Mouse (Mus musculus) heart, adult 2 months (tissue): Measurements from ENCODE around the gene Ankrd61. TPM values are rescaled to one million over a fixed set of nuclear protein-coding genes. Genes with fewer than 3 reads are reported as not detected.
A peak's percentile ranks its signal among the peaks of the same experiment; 100 is the strongest.

Source experiments
- DNase-seq, 2 experiments: peaks; one replicate each; pipeline ENCODE4 v3.0.0; 2021
- H3K27ac ChIP-seq: fragments of 200-600 bp; 2 replicates; pipeline ENCODE4 v1.8.1; 2022
- H3K27me3 ChIP-seq: fragments of 200-500 bp; 2 replicates; pipeline ENCODE4 v1.6.1; 2012; ENCODE audit warnings: mild to moderate bottlenecking, low read length, inconsistent platforms, mixed read lengths; ENCODE audit not compliant: control insufficient read depth, insufficient read depth
- H3K36me3 ChIP-seq: fragments of 200-500 bp; 2 replicates; pipeline ENCODE4 v1.6.1; 2012; ENCODE audit warnings: low read length, inconsistent platforms; ENCODE audit not compliant: control insufficient read depth, insufficient read depth
- H3K4me1 ChIP-seq: fragments of 200-500 bp; 2 replicates; pipeline ENCODE4 v1.6.1; 2011; ENCODE audit warnings: low read length; ENCODE audit not compliant: control insufficient read depth, insufficient read depth
- H3K4me3 ChIP-seq: fragments of 200-600 bp; 2 replicates; pipeline ENCODE4 v1.8.1; 2022
- H3K79me2 ChIP-seq: fragments of 200-500 bp; replicated peaks from 2 replicates; pipeline ENCODE4 v1.6.1; 2012; ENCODE audit warnings: mild to moderate bottlenecking, inconsistent platforms, low read length, moderate library complexity, mixed read lengths; ENCODE audit not compliant: control insufficient read depth, insufficient read depth
- H3K9ac ChIP-seq: fragments of 200-500 bp; 2 replicates; pipeline ENCODE4 v1.6.1; 2012; ENCODE audit warnings: low read depth, mild to moderate bottlenecking, control low read depth, inconsistent platforms, low read length, mixed read lengths
- CTCF ChIP-seq: fragments of 200-600 bp; IDR thresholded peaks from 2 replicates; pipeline ENCODE4 v1.8.1; 2022; ENCODE audit warnings: antibody characterized with exemption, mild to moderate bottlenecking, moderate library complexity
- EP300 ChIP-seq: fragments of 200-500 bp; IDR thresholded peaks from 2 replicates; pipeline ENCODE4 v1.6.1; 2011; ENCODE audit warnings: low read depth, low read length, control low read depth; ENCODE audit not compliant: insufficient read depth
- POLR2A ChIP-seq: fragments of 200-500 bp; IDR thresholded peaks from 2 replicates; pipeline ENCODE4 v1.6.1; 2011; ENCODE audit warnings: mild to moderate bottlenecking, low read depth, low read length, control low read depth; ENCODE audit not compliant: insufficient read depth
- WGBS: fragments of 180-500 bp; shearing (Covaris S2); methylation state at CpG from one replicate; pipeline ENCODE4 v1.1.7; 2018; 5-methylcytosine and 5-hydroxymethylcytosine counted together
- intact Hi-C: fragments of 180-260 bp; cut with DNase I; formaldehyde crosslinking; loops from one replicate; pipeline ENCODE4 v1.15.1; 2025
- long read RNA-seq: library from polyadenylated mRNA; stranded (forward); transcript quantifications from one replicate; pipeline ENCODE4 v2.0.0, GENCODE M21; 2021
- polyA plus RNA-seq: library from polyadenylated mRNA; depleted of rRNA; stranded (reverse); fragments of >200 nt; gene quantifications from 2 replicates; pipeline ENCODE4 v1.2.3, GENCODE M21; 2012; rRNA removed
- total RNA-seq, 2 experiments: library from RNA; stranded (reverse); gene quantifications; 2 replicates each; pipeline ENCODE4 v1.2.3; 2021

Gene Ankrd61
- total RNA-seq (not detected), polyA plus RNA-seq (0.10 and 0.23 TPM in 2 replicates)
- long read RNA-seq: 0 reads

DNA sequence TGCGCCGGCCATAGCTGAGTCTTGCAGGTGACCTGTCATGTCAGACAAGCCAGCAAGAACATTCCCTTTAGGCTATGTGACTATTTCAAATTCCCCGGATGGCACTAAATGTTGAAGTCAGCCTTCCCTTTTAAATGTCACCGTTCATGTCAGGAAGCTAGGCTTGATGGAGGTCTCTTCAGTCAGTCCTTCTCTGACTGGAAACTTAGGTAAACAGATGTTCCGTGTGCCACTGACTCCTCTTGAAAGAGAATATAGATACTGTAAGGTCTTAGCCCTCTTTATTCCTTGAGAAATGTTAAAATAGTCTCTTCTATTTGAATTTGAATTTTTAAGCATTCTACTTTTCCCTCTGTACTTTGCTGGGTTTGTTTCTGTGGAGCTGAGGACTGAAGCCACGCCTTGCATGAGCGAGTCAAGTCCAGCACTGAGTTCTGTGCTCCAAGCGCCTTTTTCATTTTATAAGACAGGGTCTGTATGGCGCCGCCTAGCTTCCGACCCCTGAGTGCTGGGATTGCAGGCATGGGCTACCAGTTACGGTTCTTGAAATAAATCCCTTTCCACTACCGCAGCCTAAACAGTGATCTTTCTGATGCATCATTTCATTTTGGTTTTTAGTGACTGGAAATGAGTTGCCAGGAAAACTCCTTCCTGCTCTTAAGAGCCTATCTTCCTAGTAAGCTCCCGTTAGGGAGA lies at the start of gene Ankrd61:
Gene Ankrd61, minus strand, starts transcription at position 51 of the 696 bp plus-strand sequence.
- no peak for DNase-seq
- Histone ChIP-seq H3K36me3 (peaks cover 6% of the 10 kb centered on the region; the same call in 1 of the 2 replicates), H3K9ac (no peak within 1 kb of the TSS), H3K27me3 (no peaks in the 10 kb centered on the region), H3K79me2 (no peaks in the 10 kb centered on the region), H3K4me1 (peaks cover 1% of the 10 kb centered on the region), H3K4me3 (no peak within 1 kb of the TSS), H3K27ac (no peak within 1 kb of the TSS)
- TF ChIP-seq EP300: no peak
- TF ChIP-seq CTCF: 0 out of 2 replicates have a peak, but pooled peaks have one; percentile 1
- 89% methylated on average over 14 of the region's 14 CpGs for WGBS
- intact Hi-C loops: no loop called here

DNA sequence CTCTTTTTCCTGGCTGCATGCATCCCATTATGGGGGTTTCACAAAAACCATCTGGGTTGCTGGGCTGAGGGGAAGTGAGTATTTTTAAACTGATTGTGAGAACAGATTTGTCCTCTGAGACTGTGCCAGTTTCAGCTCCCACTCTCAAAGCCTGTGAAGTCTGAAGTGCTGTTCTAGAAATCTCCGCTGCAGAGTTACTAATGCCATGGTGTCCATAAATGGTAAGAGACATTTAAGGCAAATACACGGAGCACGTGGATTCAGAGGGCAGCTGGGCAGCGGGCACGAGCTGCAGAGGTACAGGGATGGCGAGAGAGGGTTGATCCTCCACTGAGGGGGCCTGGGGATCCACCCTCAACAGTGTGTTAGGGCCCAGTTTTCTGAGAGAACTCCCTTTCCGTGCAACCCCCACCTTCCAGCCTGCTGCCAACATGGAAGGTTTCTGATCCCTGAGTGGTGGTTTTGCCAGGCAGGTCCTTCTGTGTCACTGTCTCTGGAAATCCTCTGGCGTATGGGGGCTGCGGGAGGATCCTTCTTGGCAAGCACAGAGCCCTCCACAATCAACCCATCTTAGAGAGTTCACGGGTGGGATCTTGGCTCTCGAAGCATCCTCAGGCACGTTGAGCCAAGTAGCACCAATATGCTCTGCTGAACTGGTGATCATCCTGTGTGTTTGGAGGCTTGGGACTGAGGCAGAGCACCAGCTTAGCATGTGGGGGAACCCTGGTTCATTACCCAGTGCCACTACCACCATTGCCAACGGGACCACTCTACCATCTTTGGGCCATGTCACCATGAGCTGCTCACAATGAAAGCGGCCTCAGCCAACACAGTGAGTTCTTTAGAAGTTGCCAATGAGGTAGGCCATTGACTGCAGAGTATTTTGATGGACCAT lies 46.0 kb upstream of the Ankrd61 start:
- WGBS: 73% methylated on average over 14 of the region's 14 CpGs
- no peak overlapping the region for H3K9ac ChIP-seq
- H3K36me3 ChIP-seq: no peaks in the 10 kb centered on the region
- TF ChIP-seq EP300: no peak
- TF ChIP-seq POLR2A: no peak
- no peak for TF ChIP-seq CTCF
- no peaks in the 10 kb centered on the region for H3K4me1 ChIP-seq
- intact Hi-C loops: no loop called here
- H3K79me2 ChIP-seq: no peaks in the 10 kb centered on the region
- H3K4me3 ChIP-seq: no peak overlapping the region
- no peaks in the 10 kb centered on the region for H3K27me3 ChIP-seq
- no peak overlapping the region for H3K27ac ChIP-seq
- no peak for DNase-seq

DNA sequence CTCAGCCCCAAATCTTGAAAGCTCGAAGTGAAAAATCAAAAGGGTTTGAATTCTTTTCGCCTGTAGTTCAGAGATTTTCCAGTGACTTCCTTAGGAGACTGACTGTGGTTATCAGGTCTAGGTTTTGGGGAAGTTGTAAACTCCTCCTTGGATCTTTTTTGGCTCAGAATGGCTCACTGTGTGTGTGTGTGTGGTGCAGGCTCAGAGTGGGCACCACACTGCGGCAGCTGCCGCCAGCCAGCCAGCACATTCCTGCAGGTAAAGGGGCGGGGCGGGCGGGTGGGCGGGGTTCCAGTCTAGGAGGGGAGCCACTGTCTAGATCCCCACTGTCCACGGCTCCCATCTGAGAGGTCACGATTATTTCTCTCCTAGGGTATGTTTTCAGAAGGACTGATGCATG lies 44.1 kb upstream of the Ankrd61 start:
- H3K27me3 ChIP-seq: no peaks in the 10 kb centered on the region
- H3K27ac ChIP-seq: no peak overlapping the region
- 23% methylated on average over 10 of the region's 10 CpGs for WGBS
- TF ChIP-seq POLR2A (no peak), CTCF (no peak), EP300 (no peak)
- H3K79me2 ChIP-seq: no peaks in the 10 kb centered on the region
- intact Hi-C loops: no loop called here
- no peak overlapping the region for H3K4me3 ChIP-seq
- no peaks in the 10 kb centered on the region for H3K36me3 ChIP-seq
- H3K9ac ChIP-seq: no peak overlapping the region
- H3K4me1 ChIP-seq: no peaks in the 10 kb centered on the region
- no peak for DNase-seq

DNA sequence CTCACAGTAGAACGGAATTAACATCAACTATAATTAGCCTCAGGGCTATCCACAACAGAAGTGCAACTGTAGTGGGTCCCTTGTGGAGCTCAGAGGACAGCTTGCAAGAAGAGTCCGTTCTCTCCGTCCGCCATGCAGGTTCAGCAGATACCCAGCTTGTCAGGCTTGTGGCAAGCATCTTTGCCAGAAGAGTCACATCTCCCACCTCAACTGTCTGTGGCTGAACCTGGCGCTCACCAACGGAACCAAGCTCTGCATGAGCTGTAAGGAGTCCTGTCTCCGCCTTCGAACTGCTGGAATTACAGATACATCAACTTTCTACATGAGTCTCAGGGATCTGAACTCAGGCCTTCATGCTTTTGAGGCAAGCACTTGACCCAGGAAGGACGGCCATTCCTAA lies 38.7 kb upstream of the Ankrd61 start:
- DNase-seq: no peak
- intact Hi-C loops: no loop called here
- Histone ChIP-seq H3K36me3 (no peaks in the 10 kb centered on the region), H3K27ac (no peak overlapping the region), H3K9ac (no peak overlapping the region), H3K27me3 (no peaks in the 10 kb centered on the region), H3K4me3 (no peak overlapping the region), H3K4me1 (no peaks in the 10 kb centered on the region), H3K79me2 (no peaks in the 10 kb centered on the region)
- TF ChIP-seq EP300 (no peak), CTCF (no peak), POLR2A (no peak)
- WGBS: 75% methylated on average over 9 of the region's 9 CpGs

DNA sequence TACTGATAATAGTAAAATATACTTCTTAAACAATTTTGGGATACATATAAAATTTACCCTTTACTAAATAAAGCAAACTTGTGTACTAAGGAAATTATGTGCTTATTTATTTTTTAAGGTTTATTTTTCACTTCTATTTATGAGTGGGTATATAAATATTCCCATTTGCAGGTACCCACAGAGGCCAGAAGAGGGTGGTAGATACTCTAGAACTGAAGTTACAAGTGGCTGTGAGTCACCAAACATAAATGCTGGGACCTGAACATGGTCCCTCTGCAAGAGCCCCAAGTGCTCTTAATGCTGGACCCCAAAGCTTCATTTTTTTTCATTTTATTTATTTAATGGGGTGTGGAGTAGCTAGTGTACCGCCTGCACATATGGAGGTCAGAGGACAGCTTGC lies 36.4 kb upstream of the Ankrd61 start:
- Histone ChIP-seq H3K4me3 (no peak overlapping the region), H3K4me1 (no peaks in the 10 kb centered on the region), H3K79me2 (no peaks in the 10 kb centered on the region), H3K27ac (no peak overlapping the region), H3K27me3 (no peaks in the 10 kb centered on the region), H3K36me3 (no peaks in the 10 kb centered on the region), H3K9ac (no peak overlapping the region)
- WGBS: 98% methylated on average over 1 of the region's 1 CpGs
- TF ChIP-seq POLR2A: no peak
- TF ChIP-seq CTCF: no peak
- TF ChIP-seq EP300: no peak
- intact Hi-C loops: no loop called here
- DNase-seq: no peak

DNA sequence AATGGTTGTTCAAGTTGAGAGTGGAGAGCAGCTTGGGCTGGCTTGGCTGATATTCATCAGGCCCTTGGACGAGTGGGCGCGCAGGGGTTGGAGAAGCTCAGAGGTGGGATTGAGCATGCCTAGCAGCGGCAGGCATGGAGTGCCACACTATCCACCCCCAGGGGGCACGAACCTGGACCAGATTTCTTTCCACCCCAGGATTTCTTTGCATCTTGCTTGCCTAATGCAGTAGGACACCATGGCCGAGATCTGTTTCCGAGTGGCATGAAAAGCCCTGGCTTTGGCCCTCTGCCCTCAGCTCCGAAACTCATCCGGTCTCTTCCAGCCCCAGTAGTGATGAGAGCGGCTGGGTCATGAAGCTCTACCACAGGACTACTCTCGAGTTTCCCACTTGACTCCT lies 35.9 kb upstream of the Ankrd61 start:
- 89% methylated on average over 11 of the region's 11 CpGs for WGBS
- Histone ChIP-seq H3K9ac (no peak overlapping the region), H3K4me3 (no peak overlapping the region), H3K27ac (no peak overlapping the region), H3K4me1 (no peaks in the 10 kb centered on the region), H3K79me2 (no peaks in the 10 kb centered on the region), H3K36me3 (no peaks in the 10 kb centered on the region), H3K27me3 (no peaks in the 10 kb centered on the region)
- intact Hi-C loops: no loop called here
- TF ChIP-seq POLR2A (no peak), EP300 (no peak), CTCF (no peak)
- DNase-seq: no peak
